Mouse (Mus musculus) inflammation-experienced regulatory T-cells, adult 16 weeks (primary cell): ENCODE results near the gene Olfr491. TPM values are rescaled to one million over a fixed set of nuclear protein-coding genes. Genes with fewer than 3 reads are reported as not detected.

Experiments
- polyA plus RNA-seq: library from polyadenylated mRNA; unstranded; fragments of 100-300 nt; shearing (Covaris generic); gene quantifications from one replicate; pipeline ENCODE4 v1.2.1, GENCODE M21; 2017

Gene Olfr491
- polyA plus RNA-seq: not detected

DNA sequence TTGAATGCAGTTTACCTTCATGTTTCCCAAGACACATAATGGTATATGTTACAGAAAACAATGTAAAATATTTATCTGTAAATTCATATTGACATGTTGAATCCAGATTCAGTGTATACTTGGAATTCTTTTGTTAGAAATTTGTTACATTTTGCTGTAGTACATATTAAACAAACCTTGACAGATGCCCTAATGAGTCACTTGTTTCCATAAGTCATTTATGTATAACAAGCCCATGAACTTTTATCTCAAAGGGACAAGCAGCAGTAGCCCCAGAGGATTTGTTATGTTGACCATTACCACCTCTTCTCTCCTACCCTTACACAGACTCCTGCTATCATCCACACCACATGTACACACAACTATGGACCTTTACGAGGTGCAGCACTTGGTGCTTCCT lies at the start of gene Olfr491:
Gene Olfr491 (plus strand): TSS at position 301 of the 400 bp plus-strand sequence.

DNA sequence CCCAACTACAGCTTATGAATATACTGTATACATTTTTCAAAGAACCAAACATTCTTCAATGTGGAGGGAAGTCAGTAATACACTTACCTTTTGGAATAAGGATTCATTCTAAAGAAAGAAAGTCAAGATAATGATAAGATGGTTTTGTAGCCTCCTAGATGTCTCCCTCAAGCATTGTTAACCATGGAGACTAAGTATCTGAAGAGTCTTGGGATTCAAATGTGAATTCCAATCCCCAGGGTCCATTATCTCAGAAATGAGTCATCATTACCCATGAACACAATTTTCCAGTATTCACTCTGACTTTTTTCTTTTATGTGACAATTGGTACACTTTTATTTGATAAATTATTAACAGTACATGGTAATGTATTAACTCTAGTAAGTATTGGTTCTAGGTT lies 24.4 kb upstream of the Olfr491 start, which contains the start of gene Olfr490:
Gene Olfr490 (minus strand): TSS at position 101 of the 400 bp plus-strand sequence.

DNA sequence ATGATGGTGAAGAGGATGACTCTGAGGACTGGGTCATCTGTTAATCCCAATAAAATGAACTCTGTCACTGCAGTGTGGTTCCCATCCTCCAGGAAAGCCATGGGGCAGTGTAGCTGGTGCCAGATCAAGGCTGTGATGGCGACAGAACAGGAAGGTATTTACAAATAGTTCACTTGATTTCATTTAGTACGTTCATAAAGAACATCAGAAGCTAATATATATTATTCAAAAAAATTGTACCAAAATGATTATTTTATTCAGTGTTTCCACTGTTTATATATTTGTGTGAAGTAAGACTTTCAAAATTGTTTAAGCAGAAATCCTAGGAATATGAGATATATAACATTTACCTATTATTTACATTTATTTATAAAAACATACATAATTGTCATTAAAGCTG lies 10.3 kb downstream of the Olfr491 start, which contains the start of gene Olfr492:
Gene Olfr492 (minus strand): TSS at position 101 of the 400 bp plus-strand sequence.

DNA sequence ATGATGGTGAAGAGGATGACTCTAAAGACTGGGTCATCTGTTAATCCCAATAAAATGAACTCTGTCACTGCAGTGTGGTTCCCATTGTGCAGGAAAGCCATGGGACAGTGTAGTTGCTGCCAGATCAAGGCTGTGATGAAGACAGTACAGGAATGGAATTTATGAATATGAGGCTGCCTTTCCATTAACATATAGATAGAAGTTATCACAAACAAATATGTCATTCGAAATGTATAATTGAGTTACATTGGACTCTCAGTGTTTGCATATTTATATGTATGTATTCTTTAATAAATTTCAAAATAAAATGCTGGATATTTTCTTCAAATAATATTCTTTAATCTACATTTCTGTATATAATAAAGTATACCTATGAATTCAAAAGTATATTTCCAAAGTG lies 33.6 kb downstream of the Olfr491 start, which contains the start of gene Olfr493:
Gene Olfr493 (minus strand): TSS at position 101 of the 400 bp plus-strand sequence.

DNA sequence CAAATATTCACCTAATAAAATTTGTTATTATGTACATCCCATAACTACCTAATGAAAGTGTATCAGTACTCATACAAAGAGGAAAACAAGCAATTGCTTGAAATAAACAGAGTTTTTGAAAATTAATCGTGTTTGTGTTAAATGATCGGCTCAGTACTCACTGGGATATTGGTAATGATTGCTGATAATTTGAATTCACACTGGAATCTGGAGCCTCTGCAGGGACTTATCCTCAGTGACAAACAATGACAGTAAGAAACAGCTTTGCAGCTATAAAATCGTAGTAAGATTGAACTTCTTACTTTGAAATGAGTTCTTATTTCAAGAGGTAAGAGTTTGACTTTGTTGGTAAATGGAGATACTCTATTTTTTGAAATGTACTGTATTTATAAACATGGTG lies 51.8 kb downstream of the Olfr491 start, which contains the start of gene Olfr494:
Gene Olfr494 (plus strand): TSS at position 301 of the 400 bp plus-strand sequence.

Other genes with a start within 250 kb of the Olfr491 start
- not detected for gene Olfr480, start 246.1 kb upstream of the Olfr491 start, polyA plus RNA-seq
- gene Olfr481, start 233.6 kb upstream of the Olfr491 start, polyA plus RNA-seq: not detected
- gene Olfr482, start 215.9 kb upstream of the Olfr491 start, polyA plus RNA-seq: 0.16 TPM
- not detected for gene Olfr483, start 212.6 kb upstream of the Olfr491 start, polyA plus RNA-seq
- not detected for gene Olfr484, start 186.0 kb upstream of the Olfr491 start, polyA plus RNA-seq
- not detected for gene Olfr485, start 153.6 kb upstream of the Olfr491 start, polyA plus RNA-seq
- not detected for gene Olfr486, start 140.7 kb upstream of the Olfr491 start, polyA plus RNA-seq
- not detected for gene Olfr487, start 98.8 kb upstream of the Olfr491 start, polyA plus RNA-seq
- not detected for gene Olfr488, start 55.1 kb upstream of the Olfr491 start, polyA plus RNA-seq
- not detected for gene Olfr490, start 24.5 kb upstream of the Olfr491 start, polyA plus RNA-seq
- not detected for gene Olfr492, start 10.2 kb downstream of the Olfr491 start, polyA plus RNA-seq
- not detected for gene Olfr493, start 33.5 kb downstream of the Olfr491 start, polyA plus RNA-seq
- gene Olfr494, start 51.9 kb downstream of the Olfr491 start, polyA plus RNA-seq: not detected
- gene Olfr495, start 79.7 kb downstream of the Olfr491 start, polyA plus RNA-seq: not detected
- gene Olfr497, start 107.0 kb downstream of the Olfr491 start, polyA plus RNA-seq: not detected
- not detected for gene Olfr498, start 151.9 kb downstream of the Olfr491 start, polyA plus RNA-seq
- gene Olfr502, start 211.6 kb downstream of the Olfr491 start, polyA plus RNA-seq: not detected
- not detected for gene Olfr503, start 231.1 kb downstream of the Olfr491 start, polyA plus RNA-seq